Mouse (Mus musculus) gastrocnemius, adult 18-20 months (tissue): Measurements from ENCODE around the gene Gm20388. TPM values are rescaled to one million over a fixed set of nuclear protein-coding genes. Genes with fewer than 3 reads are reported as not detected.
"Not testable (repeated sequence)": the region's sequence is repeated elsewhere in the genome, so short reads cannot be mapped to it uniquely, and the experiment has no call there.

ENCODE experiments used
- DNase-seq: peaks from one replicate; pipeline ENCODE4 v3.0.0; 2021; ENCODE audit warnings: low spot score
- total RNA-seq, 2 experiments: library from RNA; stranded (reverse); gene quantifications; 2 replicates each; pipeline ENCODE4 v1.2.3; 2021

The Gm20388 gene
- total RNA-seq, 2 experiments from 2014 or later = 10.5 to 12.3 TPM

DNA sequence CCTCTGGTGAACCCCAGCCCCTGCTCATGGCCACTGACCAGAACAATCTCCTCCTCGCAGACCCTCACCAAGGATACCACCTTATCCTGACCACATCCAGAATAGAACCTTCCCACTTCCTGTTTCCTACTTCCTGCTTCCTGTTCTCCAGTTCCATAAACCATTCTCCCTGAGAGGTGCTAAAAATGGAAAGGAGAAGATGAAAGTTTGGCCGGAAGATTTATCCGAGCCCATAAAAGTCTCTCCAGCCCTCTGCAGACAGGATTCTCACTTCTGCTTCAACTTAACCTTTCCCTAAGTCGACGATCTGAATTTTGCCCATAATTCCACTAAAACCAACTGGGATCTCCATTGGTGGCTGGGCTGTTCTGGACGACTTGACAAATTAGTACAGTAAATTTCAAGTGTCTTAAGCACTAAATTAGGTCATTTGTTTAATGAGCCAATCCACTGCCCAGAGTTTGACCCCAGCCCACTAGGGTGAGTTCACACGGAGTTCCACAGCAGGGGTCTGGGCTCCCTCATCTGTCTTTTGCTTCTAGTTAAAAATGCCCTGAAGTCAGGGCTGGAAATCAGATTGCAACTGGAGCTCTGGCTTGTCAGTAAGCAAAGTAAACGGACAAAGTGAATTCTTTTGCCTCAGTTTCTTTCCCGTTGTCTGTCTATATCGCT lies 1391.5 kb downstream of the Gm20388 start:
- DNase-seq = no peak

DNA sequence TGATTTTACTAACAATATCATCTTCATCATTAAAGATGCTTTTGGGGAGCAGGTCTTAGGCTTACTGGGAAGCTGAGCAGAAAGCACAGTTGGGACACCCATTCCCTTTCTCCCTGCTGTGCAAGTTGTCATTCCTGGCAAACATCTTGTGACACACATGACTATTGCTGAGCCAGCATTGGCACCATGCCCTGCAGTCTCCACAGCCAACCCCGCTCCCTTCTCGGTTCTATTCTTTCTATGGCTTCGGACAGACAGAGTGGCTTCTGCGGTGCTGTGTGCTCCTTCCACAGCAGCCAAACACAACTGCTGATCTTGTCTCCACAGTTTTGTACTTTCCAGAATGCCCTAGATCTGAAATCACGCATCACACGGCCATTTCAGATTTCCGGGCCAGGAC lies 1397.1 kb downstream of the Gm20388 start:
- no peak for DNase-seq

DNA sequence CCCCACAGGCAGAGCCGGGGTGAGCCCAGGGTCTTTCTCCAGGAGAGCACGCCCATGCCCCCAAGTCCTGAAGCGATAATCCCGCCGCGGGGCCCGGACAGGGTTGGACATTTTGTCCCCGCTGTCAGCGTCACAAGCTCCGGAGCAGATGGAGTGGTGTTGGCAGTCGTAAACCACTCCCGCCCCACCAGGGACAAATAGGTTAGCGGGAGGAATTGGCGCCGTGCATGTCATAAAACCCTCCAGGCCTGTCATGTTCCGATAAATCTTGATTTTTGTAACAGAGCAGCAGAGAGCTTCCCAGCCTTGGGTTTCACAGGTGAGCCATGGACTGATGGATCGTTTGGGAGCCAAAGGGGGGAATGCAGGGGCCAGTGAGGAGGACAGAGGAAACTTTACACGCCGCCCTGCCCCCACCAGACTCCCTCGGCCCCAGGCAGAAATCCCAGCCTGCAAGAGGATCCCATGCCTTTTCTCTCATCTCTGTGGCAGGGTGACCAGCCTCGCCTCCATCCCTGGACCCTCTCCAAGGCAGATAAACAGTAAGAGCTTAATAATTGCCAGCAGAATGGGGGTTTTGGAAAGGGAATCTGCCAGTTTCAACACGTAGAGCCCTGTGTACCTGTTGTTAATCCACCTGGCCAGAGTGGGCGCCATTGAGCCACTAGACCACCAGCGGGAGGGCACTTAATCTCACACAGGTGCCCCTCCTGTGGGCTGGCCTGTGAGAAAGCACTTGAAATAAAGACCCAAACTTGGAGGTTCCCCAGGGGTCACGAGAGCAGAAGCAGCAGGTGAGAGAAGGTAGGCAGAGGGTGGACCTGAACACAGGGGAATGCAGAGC lies 1400.6 kb downstream of the Gm20388 start:
- DNase-seq = no peak

DNA sequence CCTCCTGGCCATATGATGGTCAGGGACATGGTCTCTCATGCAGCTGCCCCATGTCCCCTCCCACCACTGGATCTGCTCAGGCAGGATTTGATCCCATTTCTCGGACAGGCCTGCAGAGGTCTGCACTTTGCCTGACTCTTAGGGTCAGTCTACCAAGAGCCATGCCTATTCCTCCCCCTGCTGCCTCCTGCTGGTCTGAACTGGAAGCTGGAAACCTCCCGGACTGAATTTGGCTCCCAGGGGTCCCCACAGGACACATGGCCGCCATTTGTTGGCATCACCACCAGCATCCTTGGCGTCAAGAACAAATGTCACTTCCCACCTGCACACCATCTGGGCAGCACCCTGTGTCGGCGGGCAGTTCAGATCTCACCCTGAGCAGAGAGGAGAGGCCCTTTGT lies 1402.8 kb downstream of the Gm20388 start:
- DNase-seq = no peak

DNA sequence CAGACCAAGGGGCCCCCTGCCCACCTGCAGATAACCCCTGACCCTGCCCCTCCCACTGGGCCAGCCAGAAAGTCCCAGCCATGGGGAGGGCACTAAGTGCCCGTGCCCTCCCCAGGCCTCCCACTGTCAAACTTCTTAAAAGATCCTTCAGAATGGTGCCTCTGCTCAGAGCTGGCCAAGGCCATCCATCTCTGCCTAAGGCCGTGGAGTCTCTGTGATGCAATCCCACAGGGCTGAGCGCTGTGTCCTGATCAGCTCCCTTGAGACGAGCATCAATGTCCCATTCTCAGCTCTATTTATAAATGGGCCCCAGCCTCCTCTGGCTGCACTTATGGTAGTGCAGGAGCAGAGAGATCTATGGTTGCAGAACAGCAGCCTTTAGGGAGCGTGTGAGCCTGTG lies 1403.4 kb downstream of the Gm20388 start:
- DNase-seq = no peak

DNA sequence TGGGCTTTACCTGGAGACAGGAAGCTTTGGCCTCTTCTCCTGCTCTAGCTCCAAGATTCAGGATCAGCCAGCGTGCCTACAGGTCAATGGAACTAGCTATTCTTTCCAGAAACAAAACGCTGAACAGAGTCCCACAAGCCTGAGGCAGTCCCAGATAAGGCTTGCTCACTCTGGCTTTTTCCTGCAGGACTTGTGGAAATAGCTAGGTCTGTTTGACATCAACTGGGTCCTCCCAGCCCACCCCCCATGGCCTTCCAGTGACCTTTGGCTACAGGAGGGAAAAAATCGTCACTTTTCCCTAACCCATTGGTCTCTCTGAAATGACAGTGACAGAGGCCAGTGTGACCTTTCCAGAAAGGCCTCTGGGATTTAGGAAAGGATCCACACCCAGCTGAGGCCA lies 1404.9 kb downstream of the Gm20388 start:
- DNase-seq = no peak

DNA sequence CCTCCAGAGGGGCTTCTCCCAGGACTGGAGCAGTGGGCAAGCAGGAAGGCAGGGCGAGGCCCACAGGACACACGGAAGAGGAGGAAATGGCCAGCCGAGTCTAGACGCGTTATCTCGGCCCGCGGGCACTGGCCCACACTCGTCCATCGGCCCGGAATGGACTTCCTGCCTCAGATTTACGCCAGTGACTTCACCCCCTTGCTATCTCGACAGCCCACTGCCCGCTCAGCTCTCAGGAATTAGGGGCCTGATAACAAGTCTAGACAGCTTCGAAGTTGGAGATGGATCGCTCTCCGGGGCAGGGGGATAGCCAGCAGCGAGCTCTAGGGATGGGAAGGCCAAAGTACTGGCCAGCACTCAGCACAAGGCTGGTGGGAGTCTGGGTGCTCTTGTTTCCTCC lies 1405.4 kb downstream of the Gm20388 start:
- no peak for DNase-seq

DNA sequence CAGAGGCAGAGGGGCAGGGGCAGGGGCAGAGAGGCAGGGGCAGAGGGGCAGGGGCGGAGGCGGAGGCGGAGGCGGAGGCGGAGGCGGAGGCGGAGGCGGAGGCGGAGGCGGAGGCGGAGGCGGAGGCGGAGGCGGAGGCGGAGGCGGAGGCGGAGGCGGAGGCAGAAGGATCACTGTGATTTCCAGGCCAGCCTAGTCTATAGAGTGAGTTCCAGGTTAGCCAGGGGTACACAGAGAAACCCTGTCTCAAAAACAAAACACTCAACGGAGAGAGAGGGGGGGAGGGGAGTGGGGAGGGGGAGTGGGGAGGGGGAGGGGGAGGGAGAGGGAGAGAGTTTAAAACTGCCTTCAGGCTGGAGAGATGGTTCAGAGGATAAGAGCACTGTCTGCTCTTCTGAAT lies 1408.1 kb downstream of the Gm20388 start:
- DNase-seq = not testable (repeated sequence)

DNA sequence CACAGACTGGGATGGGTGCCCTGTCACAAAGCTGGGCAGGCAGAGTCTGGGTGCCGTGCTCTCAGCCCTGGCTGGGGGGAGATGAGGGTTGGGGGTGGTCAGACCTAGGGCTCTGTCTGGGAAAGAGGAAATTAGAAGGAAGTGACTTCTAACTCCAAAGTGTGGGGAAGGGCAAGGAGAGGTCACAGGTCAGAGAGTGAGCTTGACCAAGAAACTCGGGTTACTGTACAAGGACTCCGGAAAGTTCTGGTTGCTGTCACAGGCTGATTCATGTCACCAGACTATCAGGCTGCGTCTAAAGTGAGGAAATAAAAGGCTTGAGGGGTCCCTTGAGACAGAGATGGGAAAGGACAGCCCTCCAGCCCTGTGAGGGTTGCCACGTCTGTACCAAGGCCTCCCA lies 1408.8 kb downstream of the Gm20388 start:
- no peak for DNase-seq

DNA sequence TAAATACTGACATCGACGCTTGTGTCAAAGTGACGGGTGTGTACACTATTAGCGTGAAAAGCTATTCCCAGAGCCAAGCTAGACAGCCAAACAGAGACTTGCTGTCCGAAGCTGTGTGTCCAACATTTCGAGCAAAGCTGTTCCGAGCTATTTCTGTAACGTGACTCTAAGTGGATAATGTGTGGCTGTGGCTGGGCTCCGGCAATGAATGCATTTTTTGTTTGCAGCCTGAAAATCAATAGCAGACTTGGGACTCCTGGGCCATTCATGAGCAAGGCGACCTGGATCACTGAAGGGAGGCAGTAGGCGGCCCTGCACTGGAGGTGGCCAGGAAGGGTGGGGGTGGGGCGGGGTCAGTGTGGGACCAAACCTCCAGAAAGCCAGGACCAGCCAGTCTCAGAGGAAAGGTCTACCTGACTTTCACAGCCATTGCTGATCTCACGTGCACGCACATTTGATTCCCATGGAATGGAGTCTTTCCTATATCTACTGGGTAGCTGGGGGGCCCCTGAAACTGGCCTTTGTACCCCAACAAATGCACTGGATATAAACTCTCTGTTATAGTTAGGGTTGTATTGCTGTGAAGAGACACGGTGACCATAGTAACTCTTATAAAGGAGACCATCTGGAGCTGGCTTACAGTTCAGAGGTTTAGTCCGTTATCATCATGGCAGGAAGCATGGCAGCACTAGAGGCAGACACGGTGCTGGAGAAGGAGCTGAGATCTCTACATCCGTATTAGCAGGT lies 1415.7 kb downstream of the Gm20388 start:
- no peak for DNase-seq

DNA sequence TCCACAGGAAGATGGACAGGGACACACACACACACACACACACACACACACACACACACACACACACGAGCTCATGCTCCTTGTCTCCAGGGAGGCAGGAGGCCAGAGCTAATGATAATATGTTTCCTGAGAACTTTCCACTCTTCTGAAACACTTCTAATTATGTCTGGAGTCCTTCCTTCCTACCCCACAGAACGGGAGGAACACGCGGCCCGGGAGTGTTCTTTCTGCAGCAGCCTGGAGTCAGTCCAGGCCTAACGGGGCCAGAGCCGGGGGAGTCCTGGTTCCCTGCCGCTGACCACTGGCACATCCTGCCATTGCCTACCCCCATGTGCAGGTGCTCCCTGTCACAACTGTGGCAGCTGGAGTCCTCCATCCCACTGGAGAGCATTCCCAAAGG lies 1421.8 kb downstream of the Gm20388 start:
- no peak for DNase-seq

DNA sequence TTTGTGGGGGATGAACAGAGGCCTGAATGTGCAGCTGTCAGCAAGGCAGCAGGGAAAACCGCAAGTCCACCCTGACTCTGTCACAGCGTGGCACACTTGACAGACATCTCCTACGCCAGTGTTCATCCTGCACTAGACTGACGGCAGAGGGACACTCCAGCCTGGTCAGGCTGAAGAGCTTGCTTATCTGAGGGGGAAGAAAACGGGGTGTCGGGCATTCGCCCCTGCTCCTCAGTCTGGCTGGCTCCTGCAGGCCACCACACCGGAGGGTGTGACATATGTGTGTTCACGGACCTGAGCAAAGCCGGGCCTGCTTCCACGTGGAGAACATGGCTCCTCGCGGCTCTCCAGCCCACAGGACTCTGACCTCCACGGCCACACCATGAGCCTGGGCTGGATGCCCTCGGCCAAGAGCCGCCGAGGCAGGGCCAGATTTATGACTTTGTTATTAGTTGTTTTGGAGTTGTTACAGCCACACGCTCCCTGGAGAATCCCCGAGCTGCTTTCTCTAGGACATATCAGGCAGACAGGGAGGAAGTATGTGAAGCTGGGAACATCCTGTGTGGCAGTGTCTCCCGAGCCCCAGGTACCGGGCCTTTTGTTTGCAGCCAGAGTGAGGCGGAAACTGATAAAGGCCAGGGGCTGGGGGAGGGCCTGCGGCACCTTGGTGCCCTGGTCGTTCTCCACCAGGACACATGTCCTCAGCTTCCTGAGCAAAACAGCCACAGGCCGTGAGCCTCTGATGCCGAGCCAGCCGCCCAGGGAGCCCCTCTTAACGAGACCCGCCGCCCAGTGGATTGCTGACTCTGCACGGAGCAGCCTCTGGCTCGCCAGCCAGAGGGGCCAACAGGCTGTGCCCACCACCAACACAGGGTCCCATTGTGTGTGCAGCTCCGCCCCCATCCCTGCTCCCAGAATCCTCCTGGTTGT lies 1424.1 kb downstream of the Gm20388 start:
- DNase-seq = no peak

DNA sequence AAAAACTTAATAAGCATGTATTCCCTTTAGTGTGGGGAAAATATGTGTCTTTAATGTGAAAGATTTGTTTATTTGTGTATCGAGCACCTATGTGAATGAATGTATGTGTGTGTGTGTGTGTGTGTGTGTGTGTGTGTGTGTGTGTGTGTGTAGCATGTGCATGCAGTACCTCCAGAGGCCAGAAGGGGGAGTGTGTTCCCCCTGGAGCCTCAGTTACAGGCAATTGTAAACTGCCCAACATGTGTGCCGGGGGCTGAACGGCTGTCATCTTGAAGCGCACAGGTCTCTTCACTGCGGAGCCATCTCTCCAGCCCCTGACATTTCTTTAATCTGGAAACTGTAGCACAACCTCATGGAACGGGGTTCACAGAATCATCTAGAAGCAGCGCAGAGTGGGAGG lies 1425.0 kb downstream of the Gm20388 start:
- no peak for DNase-seq

DNA sequence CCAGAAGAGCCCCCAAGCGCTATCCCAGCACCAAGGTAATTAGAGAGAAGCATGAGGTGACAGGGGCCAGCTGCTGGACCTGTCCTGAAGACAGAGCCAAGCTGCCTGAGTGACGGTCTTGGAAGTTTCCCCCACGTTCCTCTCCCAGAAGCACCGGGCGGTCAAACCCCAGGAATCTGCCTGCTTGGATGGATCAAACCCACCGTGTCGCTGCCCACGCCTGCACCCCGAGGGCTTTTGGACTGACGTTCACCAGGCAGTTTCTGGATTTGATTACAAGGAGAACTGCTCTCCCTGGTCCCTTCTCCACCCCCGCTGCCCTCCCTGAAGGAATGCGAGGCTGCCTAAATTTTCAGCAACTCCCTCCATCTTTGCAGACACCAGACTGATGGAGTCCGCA lies 1432.3 kb downstream of the Gm20388 start:
- no peak for DNase-seq

DNA sequence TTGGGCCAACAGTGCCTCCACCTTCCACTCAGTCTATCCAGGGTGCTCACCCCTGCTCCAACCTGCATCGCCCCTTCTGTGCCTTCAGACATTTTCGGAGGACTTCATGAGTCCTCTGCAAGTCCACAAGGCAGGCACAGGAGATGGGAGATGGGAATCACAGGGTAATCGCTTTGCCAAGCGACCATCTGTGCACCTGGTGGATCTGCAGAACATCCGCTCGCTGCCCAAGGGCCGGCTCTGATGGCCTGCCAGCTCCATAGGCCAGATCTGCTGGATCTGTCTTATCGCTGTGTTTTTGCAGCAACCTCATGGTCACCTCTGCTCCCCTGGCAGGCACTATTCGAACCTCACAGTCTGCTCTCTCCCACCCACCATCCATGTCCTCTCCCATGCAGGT lies 1433.8 kb downstream of the Gm20388 start:
- no peak for DNase-seq

DNA sequence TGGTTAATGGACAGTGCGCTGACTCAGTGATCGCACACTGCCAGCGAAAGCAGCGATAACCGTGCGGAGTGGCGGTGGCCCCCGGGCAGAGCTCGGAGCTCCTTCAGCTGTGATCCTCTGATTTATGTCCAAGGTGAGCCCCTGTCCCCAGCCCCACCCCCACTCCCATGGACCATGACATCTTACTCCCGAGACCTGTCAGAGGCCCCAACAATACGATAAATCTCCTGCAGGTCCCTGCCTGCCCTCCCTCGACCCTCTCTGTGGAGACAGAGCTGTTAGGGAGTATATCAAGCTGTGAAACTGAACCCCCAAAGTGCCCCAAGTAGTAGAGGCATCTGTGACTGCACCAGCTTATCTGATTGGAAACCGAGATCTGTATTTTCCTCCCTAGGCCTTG lies 1435.5 kb downstream of the Gm20388 start:
- no peak for DNase-seq

DNA sequence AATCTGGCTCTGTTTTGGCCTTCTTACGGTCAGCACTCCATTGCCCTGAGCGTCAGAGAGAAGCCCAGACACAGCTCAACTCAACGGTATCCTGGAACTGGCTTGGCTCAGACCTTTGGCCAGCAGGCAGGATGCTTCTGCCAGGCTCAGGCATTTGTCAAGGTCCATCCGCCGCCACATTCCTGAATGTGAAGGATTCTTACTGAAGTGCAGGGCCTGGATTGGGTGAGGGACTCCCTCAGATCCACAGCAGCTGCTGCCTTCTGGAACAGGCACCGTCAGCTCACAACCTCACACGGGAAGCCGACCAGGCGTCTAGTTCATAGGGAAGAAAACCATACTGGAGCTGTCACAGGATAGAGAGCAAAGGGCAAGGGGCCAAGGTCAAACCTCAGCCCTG lies 1436.2 kb downstream of the Gm20388 start:
- DNase-seq = no peak

DNA sequence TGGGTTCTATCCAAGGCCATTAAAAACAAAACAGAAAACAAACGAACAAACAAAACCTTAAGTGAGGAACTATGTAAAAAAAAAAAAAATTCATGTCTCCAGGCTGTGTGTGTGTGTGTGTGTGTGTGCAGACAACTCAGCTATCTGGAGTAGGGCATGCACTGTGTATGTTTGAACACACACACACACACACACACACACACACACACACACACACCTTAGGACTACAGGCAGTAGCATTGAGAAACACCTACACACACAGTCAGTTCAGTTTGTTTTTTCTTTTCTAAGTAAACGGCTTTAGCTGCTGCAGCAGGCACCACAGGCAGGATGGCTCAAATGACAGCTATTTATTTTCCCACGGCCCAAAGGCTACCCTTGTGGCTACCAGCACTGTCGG lies 1438.4 kb downstream of the Gm20388 start:
- DNase-seq = no peak

DNA sequence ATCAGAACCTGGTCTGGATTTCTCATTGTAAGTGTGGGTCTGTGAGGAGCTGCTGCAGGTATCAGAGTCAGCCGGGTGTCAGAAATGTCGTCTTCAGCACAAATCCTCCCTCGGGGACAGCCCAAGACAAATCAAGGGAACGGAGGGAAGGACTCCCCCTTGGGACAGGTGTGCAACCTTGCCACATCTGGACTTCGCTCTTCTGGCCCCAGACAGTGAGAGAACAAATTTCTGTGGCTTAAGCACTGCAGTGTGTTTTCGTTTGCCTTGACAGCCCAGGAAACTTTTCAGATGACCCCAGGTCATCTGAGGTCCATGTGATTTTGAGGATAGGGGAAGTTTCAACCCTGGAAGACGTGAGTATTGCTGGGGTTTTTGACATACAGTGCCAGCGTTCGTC lies 1440.2 kb downstream of the Gm20388 start:
- no peak for DNase-seq

DNA sequence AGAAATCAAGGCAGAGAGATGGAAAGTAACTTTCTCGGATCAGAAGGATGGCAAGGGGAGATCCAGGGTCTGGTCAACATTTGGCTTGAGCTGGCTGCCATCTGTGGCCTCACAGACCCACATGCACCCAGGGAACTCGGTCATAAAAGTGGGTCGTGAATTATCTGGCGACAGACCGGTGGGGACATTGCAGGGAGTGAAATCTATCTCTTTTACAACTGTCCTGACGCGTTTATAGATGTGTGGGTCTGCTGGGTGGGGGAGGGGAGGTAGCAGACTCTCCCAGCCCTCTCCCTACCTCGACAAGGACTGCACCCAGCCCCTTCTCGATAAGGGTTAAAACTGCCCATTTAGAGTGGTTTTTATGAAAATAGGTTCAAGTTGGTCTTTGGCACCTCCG lies 1444.2 kb downstream of the Gm20388 start:
- no peak for DNase-seq

DNA sequence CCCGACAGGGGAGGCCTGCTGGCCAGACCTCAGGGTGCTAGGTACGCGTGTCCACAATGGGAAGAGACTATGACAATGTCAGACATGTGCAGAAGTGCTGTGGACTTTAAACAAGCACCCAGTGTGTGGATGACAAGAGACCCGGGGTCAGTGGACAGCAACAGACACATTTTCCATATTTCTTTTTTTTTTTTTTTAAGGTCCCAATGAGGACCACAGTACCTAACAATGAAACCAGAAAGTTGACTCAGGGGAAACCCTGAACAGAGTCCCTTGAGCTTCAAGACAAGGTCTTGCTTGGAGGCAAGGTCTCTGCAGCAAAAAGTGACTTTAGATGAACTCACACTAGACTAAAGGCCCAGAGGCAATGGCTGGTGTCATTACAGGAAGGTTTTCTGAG lies 1446.8 kb downstream of the Gm20388 start:
- DNase-seq = no peak
